Mouse (Mus musculus) C2C12 (cell line): Measurements from ENCODE around the gene 4930535I16Rik.

Source experiments
- CEBPB ChIP-seq: IDR thresholded peaks from one replicate; pipeline ENCODE4 v1.6.1; 2011; ENCODE audit warnings: low read depth, mild to moderate bottlenecking, control low read depth, moderate library complexity
- CTCF ChIP-seq: IDR thresholded peaks from one replicate; pipeline ENCODE4 v1.5.1; 2011; ENCODE audit not compliant: control insufficient read depth, insufficient read depth, insufficient read length
- MAX ChIP-seq: IDR thresholded peaks from one replicate; pipeline ENCODE4 v1.6.1; 2011; ENCODE audit warnings: mild to moderate bottlenecking, control low read depth
- MYOD1 ChIP-seq: IDR thresholded peaks from one replicate; pipeline ENCODE4 v1.6.1; 2011; ENCODE audit warnings: low read depth; ENCODE audit not compliant: control insufficient read depth, insufficient read length
- MYOG ChIP-seq: IDR thresholded peaks from one replicate; pipeline ENCODE4 v1.6.1; 2011; ENCODE audit not compliant: control insufficient read depth, insufficient read length; ENCODE audit errors: extremely low read depth
- USF1 ChIP-seq: IDR thresholded peaks from one replicate; pipeline ENCODE4 v1.6.1; 2011; ENCODE audit warnings: low read depth, mild to moderate bottlenecking, control low read depth, moderate library complexity

- TF ChIP-seq MAX (no peak), CTCF (no peak), MYOD1 (no peak), CEBPB (no peak), USF1 (no peak), MYOG (no peak)
These were observed 10.1 kb upstream of the 4930535I16Rik start for GRCm38 (mm10) chr4:123927961-123928360.
